Mouse (Mus musculus): Measurements from ENCODE around the gene Runx1.

The Runx1 gene

DNA sequence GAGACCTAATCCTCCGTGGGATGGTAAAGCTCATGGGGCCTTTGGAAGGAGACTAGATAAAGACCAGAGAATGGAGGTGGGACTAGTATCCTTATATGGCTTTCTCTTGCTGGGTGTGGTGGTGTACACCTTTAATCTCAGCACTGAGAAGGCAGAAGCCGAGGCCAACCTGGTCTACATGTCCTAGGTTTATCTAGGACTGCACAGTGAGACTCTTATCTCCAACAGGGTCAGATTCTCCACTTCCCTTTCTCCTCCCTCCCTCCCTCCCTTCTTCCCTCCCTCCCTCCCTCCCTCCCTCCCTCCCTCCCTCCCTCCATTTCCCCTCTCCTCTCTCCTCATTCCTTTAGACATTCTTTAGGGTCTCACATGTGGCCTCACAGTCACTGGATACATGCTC lies 118.8 kb downstream of the Runx1 start:
- DNase-seq (ENCODE audit: inconsistent age in 2 of 2, low spot score in 1 of 2): no peak

DNA sequence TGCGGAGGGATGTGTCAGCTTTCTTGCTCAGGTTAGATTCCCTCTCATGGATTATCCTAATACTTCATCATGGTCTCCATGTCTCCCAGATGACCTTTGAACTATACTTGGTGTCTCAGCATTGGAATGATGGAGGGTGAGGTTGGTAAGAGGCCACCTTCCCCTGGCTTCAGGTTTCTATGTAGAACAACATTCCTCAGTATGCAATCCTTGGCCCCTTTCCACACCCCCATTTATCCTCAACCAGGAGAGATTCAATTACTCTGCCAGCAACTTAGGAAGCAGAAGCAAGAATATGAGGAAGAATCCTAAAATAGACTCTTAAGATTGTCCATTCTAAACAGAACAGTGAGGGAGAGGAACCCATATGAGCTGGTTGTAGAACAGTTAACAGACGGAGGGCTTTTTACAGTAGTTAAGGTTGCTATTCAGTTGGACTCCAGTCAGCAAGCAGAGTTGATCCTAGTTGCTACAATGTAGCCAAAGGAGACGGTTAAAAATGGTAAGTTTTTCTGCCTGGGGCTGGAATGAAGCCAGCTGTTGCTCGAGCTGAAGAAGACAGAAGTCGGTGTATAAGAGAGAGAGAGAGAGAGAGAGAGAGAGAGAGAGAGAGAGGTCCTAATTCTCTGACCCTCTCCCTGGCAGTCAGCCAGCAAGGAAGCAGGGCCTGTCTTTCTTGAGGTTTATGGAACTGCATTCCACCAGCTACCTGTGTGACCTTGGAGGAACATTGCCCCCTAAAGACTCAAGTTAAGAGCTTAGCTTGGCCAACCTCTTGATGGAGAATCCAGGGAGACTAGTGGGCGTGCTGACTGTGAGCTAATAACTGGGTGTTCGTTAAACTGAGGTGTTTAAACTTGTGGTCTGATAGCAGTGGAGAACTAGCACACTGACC lies 120.1 kb downstream of the Runx1 start:
- DNase-seq (ENCODE audit: inconsistent age in 2 of 2, low spot score in 1 of 2): no peak

DNA sequence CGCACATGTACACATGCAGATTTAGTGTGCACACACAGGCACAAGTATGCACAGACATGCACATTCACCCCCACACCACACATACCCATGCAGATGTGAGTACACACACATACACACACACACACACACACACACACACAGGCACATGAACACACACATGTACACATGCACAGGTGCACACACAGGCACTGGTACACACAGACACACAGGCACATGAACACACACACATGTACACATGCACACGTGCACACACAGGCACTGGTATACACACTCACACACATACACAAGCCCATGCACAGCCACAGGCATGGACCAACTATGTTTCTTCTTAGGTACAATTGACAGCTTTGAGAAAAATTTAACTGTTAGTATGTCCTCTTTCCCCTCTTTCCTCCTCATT lies 122.1 kb downstream of the Runx1 start:
- DNase-seq (ENCODE audit: inconsistent age in 2 of 2, low spot score in 1 of 2): no peak

DNA sequence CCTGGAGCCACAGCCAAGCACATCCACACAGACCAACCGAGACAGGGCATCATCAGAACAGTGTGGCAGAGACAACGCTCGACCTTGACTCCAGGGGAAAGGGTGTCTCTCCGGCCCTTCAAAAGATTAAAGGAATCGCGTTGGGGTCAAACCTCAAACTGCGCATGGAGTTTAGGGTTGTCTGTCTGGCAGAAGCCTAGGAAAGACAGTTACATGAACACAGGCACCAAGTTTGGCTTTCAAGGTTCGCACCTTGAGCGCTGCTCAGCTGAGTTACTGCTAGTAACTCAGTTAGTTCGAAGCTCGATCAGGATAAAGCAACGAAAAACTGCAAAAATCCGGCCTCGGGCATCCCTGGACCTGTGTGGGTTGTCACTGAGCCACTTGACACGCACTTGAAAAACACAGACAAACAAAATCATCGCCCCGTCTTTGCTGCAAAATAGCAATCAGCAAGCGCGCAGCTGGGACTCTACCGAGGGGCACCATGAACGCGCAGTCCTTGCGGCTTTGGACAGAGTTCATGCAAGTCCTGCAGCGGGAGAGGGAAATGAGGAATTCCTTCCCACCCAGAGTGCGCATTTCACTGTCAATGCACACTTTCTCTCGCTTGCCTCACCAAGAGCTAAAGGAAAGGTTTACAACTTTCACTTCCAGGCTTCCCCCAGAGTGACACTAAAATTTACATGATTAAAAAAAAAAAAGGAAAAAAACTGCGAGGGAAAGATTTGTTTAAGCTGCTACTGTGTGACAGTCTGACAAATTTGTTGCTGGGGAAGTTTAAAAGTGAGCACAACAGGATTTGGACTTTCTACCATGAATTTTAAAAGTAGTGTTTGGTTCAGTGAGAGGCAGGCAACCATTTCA lies 126.2 kb downstream of the Runx1 start:
- peak in 1 of 2 experiments; percentile 40 for DNase-seq (ENCODE audit: inconsistent age in 2 of 2, low spot score in 1 of 2)

DNA sequence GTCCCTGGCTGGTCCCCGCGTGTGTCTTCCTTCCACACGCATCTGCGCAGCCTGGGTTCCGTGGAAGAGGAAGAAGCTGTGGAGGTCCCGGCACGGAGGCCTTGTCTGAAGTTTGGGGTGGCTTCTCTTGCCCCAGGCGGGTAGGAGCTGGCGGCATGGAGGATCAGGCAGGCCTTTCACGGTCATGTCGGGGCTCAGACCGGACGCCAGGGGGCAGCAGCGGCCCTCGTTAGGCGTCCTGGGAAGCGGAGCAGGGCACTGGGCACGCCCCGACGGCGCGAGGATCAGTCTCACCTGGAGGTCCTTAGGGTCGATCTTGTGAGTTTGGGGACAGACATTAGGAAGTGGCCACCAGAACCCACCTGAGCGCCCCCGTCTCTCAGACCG lies 127.3 kb downstream of the Runx1 start:
- DNase-seq (ENCODE audit: inconsistent age in 2 of 2, low spot score in 1 of 2): peak; percentile 91 to 97

DNA sequence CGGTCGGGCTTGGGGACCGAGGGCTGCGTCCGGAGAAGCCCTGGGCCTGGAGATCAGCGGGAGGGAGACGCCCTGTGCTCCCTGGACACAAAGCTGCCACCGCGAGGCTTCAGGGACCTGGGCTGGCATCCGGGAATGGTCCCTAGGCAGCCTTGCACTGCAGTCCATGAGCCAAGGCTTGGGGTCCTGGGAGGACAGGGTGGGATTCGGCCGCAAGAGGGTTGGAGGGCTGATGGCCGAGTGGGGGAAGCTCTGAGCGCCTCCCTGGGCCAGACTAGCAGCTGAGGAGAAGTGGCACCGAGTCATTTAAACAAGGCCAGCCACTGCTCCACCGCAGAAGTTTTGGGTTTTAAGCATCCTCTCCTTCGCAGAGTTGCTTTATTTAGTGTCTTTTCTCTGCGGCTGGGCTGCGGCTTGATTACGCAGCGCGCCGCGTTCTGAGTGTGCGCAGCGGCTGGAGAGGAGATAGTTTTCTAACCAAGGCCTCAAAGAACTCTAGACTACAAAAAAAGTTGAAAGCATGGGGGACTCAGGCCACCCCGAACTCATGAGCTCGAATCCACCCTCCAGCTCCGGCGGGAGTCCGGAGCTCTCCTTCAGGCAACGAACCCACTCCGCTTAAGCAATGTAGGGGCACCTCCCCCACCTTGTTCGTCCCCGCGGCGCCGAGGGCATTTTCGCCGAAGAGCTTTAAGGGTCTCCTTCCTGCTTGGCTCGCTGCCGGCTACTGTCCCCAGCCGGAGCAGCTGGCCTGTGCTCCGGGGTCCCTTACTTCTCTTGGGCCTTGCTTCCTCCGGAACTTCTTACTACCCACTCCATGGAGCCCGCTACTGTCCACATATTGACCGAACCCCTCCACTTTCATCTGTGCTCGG lies 128.0 kb downstream of the Runx1 start:
- DNase-seq (ENCODE audit: inconsistent age in 2 of 2, low spot score in 1 of 2): no peak

DNA sequence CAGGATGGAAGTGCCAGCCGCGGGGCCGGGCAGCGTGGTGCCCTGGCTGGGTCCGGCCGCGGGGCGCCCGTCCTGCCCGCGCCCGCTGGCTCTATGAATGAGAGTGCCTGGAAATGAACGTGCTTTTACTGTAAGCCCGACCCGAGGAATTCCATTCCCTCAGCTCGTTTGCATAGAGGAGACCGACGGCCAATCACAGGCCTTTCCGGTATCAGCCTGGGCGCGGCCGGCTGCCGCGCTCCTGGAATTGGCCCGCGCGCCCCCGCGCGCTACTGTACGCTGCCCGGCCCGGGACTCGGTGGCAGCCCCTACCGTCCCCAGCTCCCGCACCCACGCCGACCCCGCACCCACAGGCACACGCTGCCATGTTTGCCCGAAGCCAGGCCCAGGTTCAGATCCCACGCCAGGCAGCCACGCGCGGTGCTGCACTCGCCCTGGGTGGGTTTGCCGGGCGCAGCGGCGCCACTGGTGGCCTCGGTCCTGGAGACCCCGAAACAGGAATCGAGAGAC lies 128.7 kb downstream of the Runx1 start:
- peak; percentile 92 to 96 for DNase-seq (ENCODE audit: inconsistent age in 2 of 2, low spot score in 1 of 2)

DNA sequence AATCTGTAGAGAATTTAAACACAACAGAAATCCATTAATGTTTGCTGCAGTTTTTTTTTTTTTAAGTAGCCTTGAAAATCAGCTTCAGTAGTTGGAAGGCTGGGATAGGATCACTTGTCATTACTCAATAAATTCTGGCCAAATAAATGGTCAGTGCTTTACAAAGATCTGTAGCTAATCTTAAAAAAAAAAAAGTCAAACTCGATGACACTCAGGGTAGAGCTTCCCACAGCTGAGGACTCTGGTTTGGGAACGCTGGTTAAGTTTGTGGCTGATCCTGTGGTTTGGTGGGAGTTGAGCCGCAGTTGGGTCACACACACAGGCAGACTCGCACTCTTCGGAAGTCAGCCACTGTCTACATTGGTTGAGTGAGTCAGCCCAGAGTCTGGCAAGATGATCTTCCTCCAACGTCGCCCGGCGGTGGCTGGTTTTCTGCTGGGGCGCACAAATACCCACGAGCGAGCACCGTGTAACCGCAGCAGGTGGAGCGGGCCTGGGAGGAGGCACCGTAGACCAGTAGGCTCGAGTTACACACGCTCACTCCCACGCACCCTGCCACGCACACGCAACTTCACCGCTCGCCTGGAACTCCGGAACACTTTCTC lies 129.4 kb downstream of the Runx1 start:
- peak; percentile 63 to 86 for DNase-seq (ENCODE audit: inconsistent age in 2 of 2, low spot score in 1 of 2)

DNA sequence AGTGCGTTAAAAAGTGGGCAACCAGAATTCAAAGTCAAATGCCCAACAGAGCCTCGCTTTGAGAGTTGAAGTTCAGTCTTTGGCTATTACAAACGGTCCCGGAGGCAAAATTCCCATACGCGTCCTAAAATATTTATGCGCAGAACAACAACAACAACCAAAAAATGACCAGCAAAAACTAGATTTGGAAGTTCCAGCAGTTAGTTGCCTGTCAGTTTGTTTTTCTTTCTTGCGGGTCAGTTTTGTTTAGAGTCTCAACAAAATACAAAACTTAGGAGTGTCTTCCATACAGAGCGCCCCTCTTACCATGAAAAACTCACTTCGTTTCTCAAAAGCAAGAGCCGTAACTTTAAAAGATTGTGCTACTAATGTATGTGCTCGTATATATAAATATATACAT lies 130.0 kb downstream of the Runx1 start:
- no peak for DNase-seq (ENCODE audit: inconsistent age in 2 of 2, low spot score in 1 of 2)

DNA sequence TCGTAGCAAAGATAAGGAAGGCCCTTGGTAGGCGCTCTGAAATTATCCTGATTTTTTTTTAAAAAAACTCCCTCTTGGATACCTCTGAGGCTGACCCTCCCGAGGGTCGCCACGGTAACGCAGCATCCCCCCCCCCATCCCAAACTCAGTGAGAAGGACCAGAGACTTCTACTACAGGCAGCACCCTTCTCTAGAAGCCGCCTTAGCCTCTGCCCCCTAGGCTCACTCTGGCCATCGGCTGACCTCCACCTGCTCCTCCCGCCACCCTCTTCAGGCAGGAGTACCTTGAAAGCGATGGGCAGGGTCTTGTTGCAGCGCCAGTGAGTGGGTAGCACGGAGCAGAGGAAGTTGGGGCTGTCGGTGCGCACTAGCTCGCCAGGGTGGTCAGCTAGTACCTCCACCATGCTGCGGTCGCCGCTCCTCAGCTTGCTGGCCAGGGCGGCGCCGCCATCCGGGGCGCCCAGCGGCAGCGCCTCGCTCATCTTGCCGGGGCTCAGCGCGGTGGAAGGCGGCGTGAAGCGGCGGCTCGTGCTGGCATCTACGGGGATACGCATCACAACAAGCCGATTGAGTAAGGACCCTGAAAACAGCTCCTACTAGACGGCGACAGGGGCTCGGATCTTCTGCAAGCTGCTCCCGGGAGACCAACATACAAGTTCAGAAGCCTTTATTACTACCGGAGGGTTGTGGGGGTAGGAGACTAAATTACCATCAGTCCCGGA lies 130.6 kb downstream of the Runx1 start:
- DNase-seq (ENCODE audit: inconsistent age in 2 of 2, low spot score in 1 of 2): peak; percentile 44 to 77

DNA sequence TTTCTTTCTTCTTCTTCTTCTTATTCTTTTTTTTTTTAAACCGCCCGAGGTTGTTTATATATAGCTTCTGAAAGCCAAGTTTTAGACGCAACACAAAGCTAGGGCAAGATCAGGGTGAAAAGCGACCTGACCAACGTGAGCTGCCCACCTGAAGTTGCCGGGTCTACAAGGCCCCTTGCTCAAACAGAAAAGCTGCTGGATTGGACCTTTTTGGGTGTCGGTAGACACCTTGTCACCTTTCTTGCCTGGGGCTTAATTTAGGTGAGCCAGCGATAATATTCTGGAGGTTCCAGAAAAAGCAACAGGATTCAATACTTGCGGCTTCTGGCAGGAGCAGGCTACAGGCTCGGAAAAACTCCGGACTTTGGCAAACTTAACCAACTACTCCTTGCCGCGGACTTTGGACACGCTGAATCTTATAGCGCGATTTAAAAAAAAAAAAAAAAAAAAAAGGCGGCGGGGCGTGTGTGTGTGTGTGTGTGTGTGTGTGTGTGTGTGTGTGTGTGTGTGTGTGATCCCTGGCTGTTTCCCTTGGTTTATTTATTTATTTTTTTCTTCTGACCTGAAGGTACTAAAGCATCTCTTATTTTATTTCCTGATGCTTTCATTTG lies 131.3 kb downstream of the Runx1 start:
- no peak for DNase-seq (ENCODE audit: inconsistent age in 2 of 2, low spot score in 1 of 2)

DNA sequence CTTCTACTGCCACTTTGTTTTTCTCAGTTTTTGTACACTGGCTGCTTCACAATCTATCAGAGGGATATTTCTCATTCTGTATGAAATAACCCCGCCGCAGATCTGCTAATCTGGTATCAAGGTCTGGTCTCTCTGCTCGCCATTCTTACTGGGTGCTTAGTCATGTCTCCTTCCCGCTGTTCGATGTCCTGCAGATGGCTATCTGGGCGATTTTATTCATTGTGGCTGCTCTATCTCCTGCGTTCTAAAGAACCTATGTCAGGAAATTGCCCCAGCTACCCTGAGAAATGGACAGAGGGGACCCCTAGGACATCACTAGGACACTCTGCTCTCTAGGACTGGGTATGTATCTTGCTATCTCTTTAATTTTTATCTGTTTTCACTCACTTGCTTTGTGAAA lies 135.2 kb downstream of the Runx1 start:
- DNase-seq (ENCODE audit: inconsistent age in 2 of 2, low spot score in 1 of 2): no peak

DNA sequence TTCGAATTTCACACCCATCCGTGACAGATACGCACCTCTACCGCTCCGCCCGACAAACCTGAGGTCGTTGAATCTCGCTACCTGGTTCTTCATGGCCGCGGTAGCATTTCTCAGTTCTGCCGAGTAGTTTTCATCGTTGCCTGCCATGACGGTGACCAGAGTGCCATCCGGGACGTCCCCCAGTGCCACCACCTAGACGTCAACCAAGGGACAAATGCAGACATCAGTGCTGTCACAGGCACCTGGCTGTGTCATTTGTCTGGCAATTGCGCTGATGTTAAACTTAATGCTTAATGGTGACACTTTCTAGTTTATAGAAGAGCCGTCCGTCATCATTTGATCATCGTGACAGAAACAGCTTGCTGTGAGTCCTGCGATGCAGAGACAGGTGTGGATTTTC lies 137.0 kb downstream of the Runx1 start:
- no peak for DNase-seq (ENCODE audit: inconsistent age in 2 of 2, low spot score in 1 of 2)

DNA sequence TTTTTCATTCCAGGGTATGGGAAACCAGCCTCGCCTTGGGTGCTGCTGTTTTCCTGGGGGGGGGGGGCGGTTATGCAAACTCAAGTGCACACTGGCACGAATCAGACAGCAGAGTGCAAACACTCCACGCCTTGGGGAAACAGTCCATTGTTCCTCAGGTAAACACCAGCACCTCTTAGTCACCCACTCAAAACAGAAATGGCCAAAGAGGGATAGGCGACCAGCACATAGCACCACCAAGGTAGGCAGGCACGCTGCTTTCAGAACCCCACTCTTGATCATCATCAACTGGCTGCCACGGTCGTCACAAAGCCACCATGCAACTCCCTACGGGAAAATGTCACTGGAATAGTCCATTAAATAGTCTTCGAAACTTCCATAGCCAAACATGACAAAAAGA lies 139.0 kb downstream of the Runx1 start:
- no peak for DNase-seq (ENCODE audit: inconsistent age in 2 of 2, low spot score in 1 of 2)

DNA sequence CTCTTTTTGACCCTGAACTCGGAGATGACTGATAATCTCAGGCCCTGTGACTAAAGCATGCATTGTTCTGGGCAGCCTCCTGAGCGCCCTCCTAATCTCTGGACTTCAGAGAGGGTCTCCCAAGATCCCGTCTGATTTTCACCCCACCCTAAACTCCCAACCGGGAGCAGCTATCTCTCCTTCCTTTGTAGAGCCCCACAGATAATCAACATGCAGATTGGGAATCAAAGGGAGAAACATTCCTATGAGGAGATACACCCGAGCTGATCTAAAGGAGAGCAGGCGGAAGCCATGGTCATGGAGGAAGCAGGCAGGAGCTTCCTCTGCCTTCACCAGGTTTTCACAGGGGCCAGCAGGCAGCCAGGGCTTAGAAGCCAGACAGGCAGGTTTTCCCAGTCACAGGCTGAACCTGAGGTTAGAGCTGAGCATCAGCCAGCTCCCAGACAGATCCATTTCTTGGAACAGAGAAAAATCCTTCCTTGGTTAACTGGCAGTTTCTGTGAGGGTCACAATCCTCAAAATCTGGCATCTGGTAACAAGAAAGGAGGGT lies 140.1 kb downstream of the Runx1 start:
- no peak for DNase-seq (ENCODE audit: inconsistent age in 2 of 2, low spot score in 1 of 2)

DNA sequence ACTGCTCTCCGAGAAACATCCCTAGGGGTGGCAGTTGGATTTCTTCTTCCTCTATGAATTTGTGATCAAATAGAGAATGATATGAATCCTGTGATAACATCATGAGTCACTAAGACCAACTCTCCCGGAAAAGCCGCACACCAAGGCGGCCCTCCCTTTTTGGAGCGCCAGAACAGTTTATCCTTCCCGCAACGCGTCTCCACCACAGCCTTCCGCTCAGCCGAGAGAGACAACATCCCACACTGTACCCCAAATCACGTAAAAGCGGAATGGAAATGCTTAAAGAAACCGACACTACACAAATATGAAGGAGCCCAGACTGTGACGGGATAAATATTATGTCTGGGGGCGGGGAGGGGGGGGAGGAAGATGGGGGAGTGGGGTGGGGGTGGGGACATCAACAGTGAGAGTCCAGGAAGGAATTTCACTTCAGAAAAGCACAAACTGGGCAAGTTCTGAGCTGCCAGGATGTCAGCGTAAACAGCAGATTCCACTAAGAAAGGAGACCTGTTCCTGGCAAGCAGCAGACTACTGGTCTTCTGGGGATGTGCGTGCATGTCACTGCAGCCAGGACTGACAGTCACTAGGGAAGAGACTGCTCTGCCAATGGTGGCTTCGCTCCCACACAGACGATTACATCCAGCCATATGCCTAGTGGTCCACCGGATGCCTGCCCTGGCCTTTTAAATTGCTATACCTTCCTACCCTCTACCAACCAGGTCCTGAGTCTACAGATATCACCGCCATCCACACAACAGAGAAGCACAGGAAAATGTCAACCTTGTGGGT lies 141.3 kb downstream of the Runx1 start:
- no peak for DNase-seq (ENCODE audit: inconsistent age in 2 of 2, low spot score in 1 of 2)

DNA sequence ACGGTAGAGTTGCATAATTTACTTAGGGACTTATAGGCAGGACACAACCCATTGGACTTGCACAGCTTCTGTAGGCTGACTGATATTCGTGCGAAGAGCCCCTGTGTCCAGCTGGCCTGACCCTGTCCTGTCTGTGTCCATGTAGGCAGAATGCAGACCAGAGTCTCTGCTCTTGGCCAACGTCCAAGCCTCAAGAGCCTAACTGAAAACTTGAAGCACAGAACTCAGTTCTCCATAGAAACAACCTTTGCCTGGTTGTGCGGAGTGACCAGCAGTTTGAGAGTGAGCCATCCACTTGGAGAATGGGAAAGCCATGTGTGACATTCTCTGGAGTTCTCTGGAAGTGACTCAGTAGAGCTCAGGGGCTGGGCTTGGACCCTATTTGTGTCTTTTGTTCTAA lies 149.3 kb downstream of the Runx1 start:
- no peak for DNase-seq (ENCODE audit: inconsistent age in 2 of 2, low spot score in 1 of 2)

DNA sequence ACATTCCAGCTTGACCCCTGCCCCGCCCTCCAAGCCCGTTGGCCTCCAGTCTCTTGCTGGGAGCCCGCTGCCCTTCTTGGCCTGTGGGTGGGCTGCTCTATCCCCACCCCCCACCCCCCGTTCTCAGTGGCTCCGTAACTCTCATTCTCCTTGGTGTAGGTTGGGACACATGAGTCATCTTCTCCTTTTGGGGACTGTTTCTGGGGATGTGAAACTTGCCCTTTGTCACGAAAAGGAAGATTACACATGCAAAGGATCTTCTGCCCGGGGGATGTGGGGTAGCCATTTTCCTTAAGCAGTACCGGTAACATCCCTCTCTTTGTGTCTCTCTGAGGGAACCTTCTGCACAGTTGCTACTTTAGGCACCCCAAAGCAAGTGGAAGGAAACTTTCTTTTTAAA lies 150.3 kb downstream of the Runx1 start:
- no peak for DNase-seq (ENCODE audit: inconsistent age in 2 of 2, low spot score in 1 of 2)
